Mouse (Mus musculus) intestine, postnatal 0 days (tissue): ENCODE measurements around the gene Crlf1. TPM values are rescaled to one million over a fixed set of nuclear protein-coding genes. Genes with fewer than 3 reads are reported as not detected.
A peak's percentile ranks its signal among the peaks of the same experiment; 100 is the strongest.

Experiments
- ATAC-seq: fragments of 200-750 bp; cut with Nextera tagmentation; 2 replicates; pipeline ENCODE4 v1.8.0; 2017; ENCODE audit warnings: mild to moderate bottlenecking, moderate TSS enrichment, moderate library complexity
- H3K27ac ChIP-seq: fragments of 300-500 bp; sonication (generic); 2 replicates; pipeline ENCODE4 v1.5.1; 2014; ENCODE audit warnings: mild to moderate bottlenecking, low read depth, low read length, moderate library complexity
- H3K27me3 ChIP-seq: fragments of 300-500 bp; sonication (generic); replicated peaks from 2 replicates; pipeline ENCODE4 v1.6.1; 2014; ENCODE audit warnings: low read length, mixed read lengths; ENCODE audit not compliant: control insufficient read depth, insufficient read depth
- H3K36me3 ChIP-seq: fragments of 300-500 bp; sonication (generic); 2 replicates; pipeline ENCODE4 v1.6.1; 2014; ENCODE audit warnings: mild to moderate bottlenecking, moderate library complexity; ENCODE audit not compliant: control insufficient read depth, insufficient read depth
- H3K4me1 ChIP-seq: fragments of 300-500 bp; sonication (generic); replicated peaks from 2 replicates; pipeline ENCODE4 v1.6.1; 2014; ENCODE audit warnings: antibody characterized with exemption, low read length, mixed read lengths; ENCODE audit not compliant: control insufficient read depth, insufficient read depth
- H3K4me2 ChIP-seq: fragments of 300-500 bp; sonication (generic); replicated peaks from 2 replicates; pipeline ENCODE4 v1.6.1; 2014; ENCODE audit warnings: low read depth, mild to moderate bottlenecking, moderate library complexity
- H3K4me3 ChIP-seq: fragments of 300-500 bp; sonication (generic); 2 replicates; pipeline ENCODE4 v1.5.1; 2014; ENCODE audit warnings: low read depth, low read length
- H3K9ac ChIP-seq: fragments of 300-500 bp; sonication (generic); 2 replicates; pipeline ENCODE4 v1.6.1; 2014; ENCODE audit warnings: mild to moderate bottlenecking, low read depth, low read length
- H3K9me3 ChIP-seq: fragments of 300-500 bp; sonication (generic); 2 replicates; pipeline ENCODE4 v1.6.1; 2016; ENCODE audit warnings: mixed run types; ENCODE audit not compliant: control insufficient read depth
- CTCF ChIP-seq: sonication (generic); IDR thresholded peaks from 2 replicates; pipeline ENCODE4 v1.5.1; 2016; ENCODE audit warnings: low read depth, mild to moderate bottlenecking, control low read depth, antibody characterized with exemption, moderate library complexity
- WGBS: fragments of 180-500 bp; shearing (Covaris S2); extraction: QIAGEN DNeasy Blood & Tissue Kit; methylation state at CpG from one replicate; pipeline ENCODE4 v1.1.7; 2014; 5-methylcytosine and 5-hydroxymethylcytosine counted together
- polyA plus RNA-seq: library from polyadenylated mRNA; unstranded; fragments of >200 nt; fragmentation: Nextera tagmentation; extraction: Ambion mirVana; gene quantifications from 2 replicates; pipeline ENCODE4 v1.2.1, GENCODE M21; 2015

Gene Crlf1
- polyA plus RNA-seq, 1 experiment from 2014 or later = 0.81 TPM

DNA sequence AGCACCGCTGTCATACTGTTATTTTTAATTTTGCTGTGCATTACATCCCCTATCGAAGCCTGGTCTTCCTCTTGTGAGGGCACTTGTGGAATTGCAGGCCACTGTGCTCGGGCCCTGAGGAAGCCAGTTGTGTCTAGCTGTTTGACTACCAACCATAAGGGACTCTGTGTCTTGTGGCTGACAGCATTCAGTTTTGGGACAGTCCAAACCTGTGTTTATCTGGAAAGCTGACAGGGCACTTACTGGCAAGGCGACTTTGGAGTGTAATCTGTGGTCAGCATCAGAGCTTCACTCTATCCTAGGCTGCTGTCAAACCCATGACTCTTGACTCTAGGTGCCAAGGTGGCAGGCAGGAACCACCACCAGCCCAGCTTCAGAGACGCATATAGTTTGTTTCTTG is 48.1 kb downstream of the Crlf1 start:
- TF ChIP-seq CTCF = no peak
- ATAC-seq = no peak
- Histone ChIP-seq H3K27ac (peak overlapping the region; percentile 91), H3K4me1 (peaks cover 10% of the 10 kb centered on the region), H3K9ac (no peak overlapping the region), H3K9me3 (no peaks in the 10 kb centered on the region), H3K4me3 (peak overlapping the region; percentile 82), H3K4me2 (peak overlapping the region; percentile 91), H3K27me3 (no peaks in the 10 kb centered on the region), H3K36me3 (peaks cover 8% of the 10 kb centered on the region; the same call in 1 of the 2 replicates)
- WGBS = 66% methylated on average over 5 of the region's 5 CpGs

DNA sequence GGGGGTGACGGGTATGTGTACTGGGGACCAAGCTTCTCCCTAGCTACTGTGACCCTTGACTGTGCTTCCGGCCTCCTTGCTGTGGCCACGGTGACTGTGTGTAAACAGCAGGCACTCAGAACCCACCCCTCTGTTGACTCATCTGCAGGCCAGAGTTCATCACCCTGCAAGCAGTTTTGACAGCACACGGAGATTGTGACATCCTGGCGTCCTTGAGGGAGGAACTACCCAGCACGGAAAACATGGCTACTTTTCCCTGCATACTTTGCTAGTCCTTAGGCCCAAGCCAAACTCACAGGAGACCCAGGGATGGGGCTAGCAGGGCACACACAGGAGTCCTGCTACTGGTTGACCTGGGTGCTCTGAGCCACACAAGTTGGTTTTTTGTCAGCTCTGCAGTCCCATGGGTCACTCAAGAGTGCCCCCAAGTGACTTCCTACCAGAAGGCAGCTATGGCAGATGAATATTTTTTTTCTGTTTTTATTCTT is 51.3 kb downstream of the Crlf1 start:
- H3K27me3 ChIP-seq = no peaks in the 10 kb centered on the region
- peak; percentile 12 for ATAC-seq
- peaks cover 15% of the 10 kb centered on the region for H3K4me1 ChIP-seq
- no peaks in the 10 kb centered on the region for H3K9me3 ChIP-seq
- H3K27ac ChIP-seq = peak overlapping the region; percentile 78
- TF ChIP-seq CTCF = peak; percentile 66
- no peak overlapping the region for H3K4me2 ChIP-seq
- no peak overlapping the region for H3K4me3 ChIP-seq
- H3K36me3 ChIP-seq = no peaks in the 10 kb centered on the region
- H3K9ac ChIP-seq = no peak overlapping the region
- WGBS = 22% methylated on average over 6 of the region's 6 CpGs

DNA sequence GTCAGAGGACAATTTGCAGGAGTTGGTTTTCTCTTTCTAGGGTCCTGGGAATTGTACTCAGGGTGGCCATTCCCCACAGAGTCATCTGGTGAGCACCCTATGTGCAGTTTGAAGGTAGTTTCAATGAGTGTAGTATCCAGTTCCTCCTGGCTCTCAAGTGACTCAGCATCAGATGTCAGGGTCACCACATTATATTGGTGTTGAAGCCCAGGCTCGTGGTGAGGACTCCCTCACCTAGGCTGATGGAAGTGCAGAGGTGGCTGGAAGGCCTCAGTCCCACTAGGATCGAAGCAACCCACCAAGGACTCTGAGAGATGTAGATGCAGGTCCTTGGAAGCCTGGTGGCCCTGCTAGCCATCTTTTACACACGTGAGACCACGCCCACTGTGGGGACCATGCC is 53.5 kb downstream of the Crlf1 start:
- no peak for TF ChIP-seq CTCF
- peaks cover 15% of the 10 kb centered on the region for H3K4me1 ChIP-seq
- no peaks in the 10 kb centered on the region for H3K36me3 ChIP-seq
- no peak overlapping the region for H3K4me2 ChIP-seq
- no peak for ATAC-seq
- H3K27me3 ChIP-seq = no peaks in the 10 kb centered on the region
- H3K9me3 ChIP-seq = no peaks in the 10 kb centered on the region
- H3K4me3 ChIP-seq = no peak overlapping the region
- WGBS = 66% methylated on average over 4 of the region's 4 CpGs
- peak overlapping the region; percentile 28; the same call in 1 of the 2 replicates for H3K27ac ChIP-seq
- no peak overlapping the region for H3K9ac ChIP-seq

DNA sequence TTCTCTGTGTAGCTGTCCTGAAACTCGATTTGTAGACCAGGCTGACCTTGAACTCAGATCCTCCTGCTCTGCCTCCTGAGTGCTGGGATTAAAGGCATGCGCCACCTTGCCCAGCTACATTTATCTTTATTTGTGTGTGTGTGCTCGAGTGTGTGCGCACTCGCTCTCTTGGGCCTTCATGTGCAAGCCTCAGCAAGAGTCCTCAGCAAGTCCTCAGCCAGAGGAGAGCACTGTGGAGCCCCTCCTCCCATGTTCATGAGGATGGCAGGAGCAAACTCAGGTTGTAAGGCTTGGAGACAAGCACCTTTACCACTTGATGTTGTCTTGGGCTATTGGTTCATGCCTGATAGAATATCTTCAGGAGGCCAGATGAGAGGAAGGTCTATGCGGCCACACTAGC is 54.8 kb downstream of the Crlf1 start:
- H3K36me3 ChIP-seq = no peaks in the 10 kb centered on the region
- no peak overlapping the region for H3K4me3 ChIP-seq
- 82% methylated on average over 6 of the region's 6 CpGs for WGBS
- peaks cover 15% of the 10 kb centered on the region for H3K4me1 ChIP-seq
- H3K27me3 ChIP-seq = no peaks in the 10 kb centered on the region
- no peak for TF ChIP-seq CTCF
- no peak overlapping the region for H3K4me2 ChIP-seq
- no peak for ATAC-seq
- no peak overlapping the region for H3K27ac ChIP-seq
- H3K9ac ChIP-seq = no peak overlapping the region
- no peaks in the 10 kb centered on the region for H3K9me3 ChIP-seq

DNA sequence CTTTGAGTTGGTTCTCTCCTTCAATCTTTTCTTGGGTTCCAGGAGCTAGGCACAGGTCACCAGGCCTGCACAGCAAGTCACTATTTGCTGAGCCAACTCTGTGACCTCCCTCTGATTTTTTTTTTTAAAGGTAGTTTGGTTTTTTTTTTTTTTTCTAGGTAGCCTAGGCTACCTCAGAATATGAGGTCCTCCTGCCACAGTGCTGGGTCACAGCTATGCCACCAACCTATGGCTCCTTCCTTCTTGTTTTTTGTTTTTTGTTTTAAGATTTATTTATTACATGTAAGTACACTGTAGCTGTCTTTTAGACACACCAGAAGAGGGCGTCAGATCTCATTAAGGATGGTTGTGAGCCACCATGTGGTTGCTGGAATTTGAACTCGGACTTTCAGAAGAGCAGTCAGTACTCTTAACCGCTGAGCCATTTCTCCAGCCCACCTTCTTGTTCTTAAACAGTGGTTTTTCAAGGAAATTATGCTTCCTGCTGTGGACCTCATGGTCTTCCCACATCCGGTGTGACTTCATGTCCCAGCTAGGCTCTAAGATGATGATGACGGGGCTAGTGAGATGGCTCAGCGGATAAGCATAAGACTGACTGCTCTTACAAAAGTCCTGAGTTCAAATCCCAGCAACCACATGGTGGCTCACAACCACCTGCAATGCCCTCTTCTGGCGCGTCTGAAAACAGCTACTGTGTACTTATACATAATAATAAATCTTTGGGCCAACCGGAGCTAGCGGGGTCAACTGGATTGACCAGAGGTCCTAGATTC is 56.6 kb downstream of the Crlf1 start:
- peak; percentile 11; the same call in 1 of the 2 replicates for TF ChIP-seq CTCF
- Histone ChIP-seq H3K27ac (no peak overlapping the region), H3K36me3 (no peaks in the 10 kb centered on the region), H3K9ac (no peak overlapping the region), H3K27me3 (no peaks in the 10 kb centered on the region), H3K4me1 (peaks cover 15% of the 10 kb centered on the region), H3K9me3 (no peaks in the 10 kb centered on the region), H3K4me3 (no peak overlapping the region), H3K4me2 (no peak overlapping the region)
- WGBS = 90% methylated on average over 10 of the region's 10 CpGs
- no peak for ATAC-seq

DNA sequence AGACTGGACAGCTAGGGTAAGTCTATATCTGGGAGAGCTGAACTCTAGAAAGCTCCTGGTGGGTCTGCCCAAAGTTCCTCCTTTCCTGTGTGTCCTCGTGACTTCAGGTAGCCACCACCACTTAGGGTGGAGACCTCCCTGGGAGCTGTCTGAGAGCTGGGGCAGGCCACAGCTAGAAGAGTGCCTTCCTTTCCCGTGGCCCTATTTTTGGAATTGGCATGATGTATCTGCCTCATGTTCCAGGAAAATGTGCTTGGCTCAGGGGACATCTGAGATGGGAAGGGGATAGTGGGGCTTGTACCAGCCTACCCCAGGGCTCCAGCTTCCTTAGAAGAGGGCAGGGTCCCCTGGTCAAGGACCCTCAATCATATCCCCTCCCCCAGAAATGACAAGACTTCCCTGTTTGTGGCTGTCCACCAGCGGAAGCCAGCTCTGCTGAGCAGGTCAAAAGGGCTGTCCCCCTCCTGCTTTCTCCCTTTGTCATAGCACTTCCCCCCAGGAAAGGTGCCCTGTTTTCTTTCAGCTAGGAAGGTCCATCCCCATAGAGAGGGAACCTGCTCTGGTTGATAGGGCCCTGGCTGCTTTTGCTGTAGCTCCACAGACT is 58.7 kb downstream of the Crlf1 start:
- Histone ChIP-seq H3K9me3 (no peaks in the 10 kb centered on the region), H3K36me3 (no peaks in the 10 kb centered on the region; the same call in 1 of the 2 replicates), H3K9ac (no peak overlapping the region), H3K4me2 (no peak overlapping the region), H3K4me1 (peaks cover 18% of the 10 kb centered on the region), H3K27me3 (no peaks in the 10 kb centered on the region), H3K27ac (no peak overlapping the region), H3K4me3 (no peak overlapping the region)
- ATAC-seq = no peak
- TF ChIP-seq CTCF = no peak
- WGBS = 61% methylated on average over 3 of the region's 3 CpGs
